8 mouse cellular contexts compared by ENCODE assay signal in genomic region chr10:58498516-58498915, GRCm38 (mm10). TPM values are rescaled to one million over a fixed set of nuclear protein-coding genes. Genes with fewer than 3 reads are reported as not detected.
A peak's percentile ranks its signal among the peaks of the same experiment; 100 is the strongest.
DNase-seq lines count a peak whose midpoint lies in the region; ATAC-seq and TF ChIP-seq lines count a peak whose summit lies in the region.

No protein-coding gene starts in this region.

- peak overlapping the region; percentile 65 for H3K9ac ChIP-seq in hindbrain, embryonic 11.5 days (ENCODE audit: low read depth, low read length)

- peaks cover 31% of the 10 kb centered on the region for H3K36me3 ChIP-seq in heart, embryonic 10.5 days
- H3K36me3 ChIP-seq in G1E (replicated peaks), result peaks cover 10% of the 10 kb centered on the region
- H3K36me3 ChIP-seq in hindbrain, embryonic 11.5 days (ENCODE audit: control insufficient read depth, insufficient read depth, low read length), result no peaks in the 10 kb centered on the region

- H3K9me3 ChIP-seq in heart, embryonic 10.5 days, result no peaks in the 10 kb centered on the region
- no peaks in the 10 kb centered on the region for H3K9me3 ChIP-seq in G1E (replicated peaks)
- no peaks in the 10 kb centered on the region for H3K9me3 ChIP-seq in hindbrain, embryonic 11.5 days (ENCODE audit: control insufficient read depth, low read length)

- H3K27me3 ChIP-seq in heart, embryonic 10.5 days (ENCODE audit: insufficient read depth, poor library complexity, severe bottlenecking), result no peaks in the 10 kb centered on the region
- no peaks in the 10 kb centered on the region for H3K27me3 ChIP-seq in G1E (ENCODE audit: insufficient read depth, low read length)
- H3K27me3 ChIP-seq in hindbrain, embryonic 11.5 days (ENCODE audit: control insufficient read depth, insufficient read depth, low read length), result no peaks in the 10 kb centered on the region

- H3K4me1 ChIP-seq in heart, embryonic 10.5 days, result no peaks in the 10 kb centered on the region
- H3K4me1 ChIP-seq in G1E (ENCODE audit: insufficient read depth, low read depth, low read length), result peaks cover 4% of the 10 kb centered on the region
- H3K4me1 ChIP-seq in hindbrain, embryonic 11.5 days (replicated peaks; ENCODE audit: control insufficient read depth, insufficient read depth, low read length), result no peaks in the 10 kb centered on the region

- 64% methylated on average over 2 of the region's 2 CpGs for WGBS in heart, embryonic 10.5 days
- WGBS in hindbrain, embryonic 11.5 days, result 64% methylated on average over 2 of the region's 2 CpGs

- peak overlapping the region; percentile 81 for H3K4me3 ChIP-seq in heart, embryonic 10.5 days
- peak overlapping the region; percentile 74; the same call in 1 of the 2 replicates for H3K4me3 ChIP-seq in G1E (ENCODE audit: low read depth, low read length)
- H3K4me3 ChIP-seq in hindbrain, embryonic 11.5 days (ENCODE audit: low read depth, low read length), result peak overlapping the region; percentile 74

- peak overlapping the region; percentile 94 for H3K27ac ChIP-seq in heart, embryonic 10.5 days
- no peak overlapping the region for H3K27ac ChIP-seq in hindbrain, embryonic 11.5 days (ENCODE audit: low read depth, low read length)

- ATAC-seq in G1E (ENCODE audit: extremely low read depth, insufficient number of reproducible peaks, low FRiP score, poor library complexity, severe bottlenecking), result no peak
- ATAC-seq in hindbrain, embryonic 11.5 days (ENCODE audit: low FRiP score), result no peak
- ATAC-seq in megakaryocyte progenitor cell, adult 5-6 weeks (replicated peaks; ENCODE audit: poor library complexity), result peak; percentile 10; the same call in 1 of the 2 replicates

- TF ChIP-seq CTCF in G1E (IDR thresholded peaks at IDR 0.05; ENCODE audit: low read depth, low read length), result no peak

- H3K4me2 ChIP-seq in hindbrain, embryonic 11.5 days (replicated peaks; ENCODE audit: low read depth, low read length), result peak overlapping the region; percentile 54

- no peak for DNase-seq in heart, embryonic 10.5 days (ENCODE audit: low spot score)
- no peak for DNase-seq in heart, adult 11 months
- no peak for DNase-seq in G1E (ENCODE audit: low spot score)
- DNase-seq in hindbrain, embryonic 11.5 days (ENCODE audit: low spot score), result no peak
- DNase-seq in cerebellum, postnatal 4 days (ENCODE audit: low spot score in 2 of 2), result no peak
- no peak for DNase-seq in right cerebral cortex, postnatal 4 days
- no peak for DNase-seq in urinary bladder, postnatal 25 days (ENCODE audit: low spot score)

RNA-seq across cellular contexts. Expression of gene Ccdc138, which starts 0.8 kb away (rescaled TPM):
- polyA plus RNA-seq in heart, embryonic 10.5 days (2016; fragmentation: Nextera tagmentation; extraction: Ambion mirVana), result 7.8 and 10.0 TPM in 2 replicates
- 3.4 and 4.5 TPM in 2 replicates for total RNA-seq in G1E (2014; fragmentation: Nextera tagmentation)
- total RNA-seq in G1E (2017), result 2.1 and 2.6 TPM in 2 replicates
- polyA plus RNA-seq in G1E (2012), result 0.20 and 0.35 TPM in 2 replicates
- polyA plus RNA-seq in hindbrain, embryonic 11.5 days (2014; fragmentation: Nextera tagmentation; extraction: Ambion mirVana), result 13.0 and 14.5 TPM in 2 replicates
- total RNA-seq in megakaryocyte progenitor cell, adult 5-6 weeks (2015), result 5.0 and 5.7 TPM in 2 replicates
- total RNA-seq in megakaryocyte progenitor cell, adult 5-6 weeks (2017), result 4.1 and 5.3 TPM in 2 replicates

RNA-seq across cellular contexts. Expression of gene Ranbp2, which starts 51.8 kb away (rescaled TPM):
- polyA plus RNA-seq in heart, embryonic 10.5 days (2016; fragmentation: Nextera tagmentation; extraction: Ambion mirVana), result 20.2 and 24.2 TPM in 2 replicates
- total RNA-seq in G1E (2014; fragmentation: Nextera tagmentation) (141 and 154 TPM in 2 replicates), G1E (2017) (121 and 147 TPM in 2 replicates)
- polyA plus RNA-seq in G1E (2012), result 2.4 and 4.5 TPM in 2 replicates
- polyA plus RNA-seq in hindbrain, embryonic 11.5 days (2014; fragmentation: Nextera tagmentation; extraction: Ambion mirVana), result 33.6 and 48.2 TPM in 2 replicates
- 158 and 161 TPM in 2 replicates for total RNA-seq in megakaryocyte progenitor cell, adult 5-6 weeks (2015)
- 177 and 233 TPM in 2 replicates for total RNA-seq in megakaryocyte progenitor cell, adult 5-6 weeks (2017)
